Mouse (Mus musculus): ENCODE data around the gene Zfp207.
A peak's percentile ranks its signal among the peaks of the same experiment; 100 is the strongest.
"Not testable (repeated sequence)": the region's sequence is repeated elsewhere in the genome, so short reads cannot be mapped to it uniquely, and the experiment has no call there.

Zfp207 gene

DNA sequence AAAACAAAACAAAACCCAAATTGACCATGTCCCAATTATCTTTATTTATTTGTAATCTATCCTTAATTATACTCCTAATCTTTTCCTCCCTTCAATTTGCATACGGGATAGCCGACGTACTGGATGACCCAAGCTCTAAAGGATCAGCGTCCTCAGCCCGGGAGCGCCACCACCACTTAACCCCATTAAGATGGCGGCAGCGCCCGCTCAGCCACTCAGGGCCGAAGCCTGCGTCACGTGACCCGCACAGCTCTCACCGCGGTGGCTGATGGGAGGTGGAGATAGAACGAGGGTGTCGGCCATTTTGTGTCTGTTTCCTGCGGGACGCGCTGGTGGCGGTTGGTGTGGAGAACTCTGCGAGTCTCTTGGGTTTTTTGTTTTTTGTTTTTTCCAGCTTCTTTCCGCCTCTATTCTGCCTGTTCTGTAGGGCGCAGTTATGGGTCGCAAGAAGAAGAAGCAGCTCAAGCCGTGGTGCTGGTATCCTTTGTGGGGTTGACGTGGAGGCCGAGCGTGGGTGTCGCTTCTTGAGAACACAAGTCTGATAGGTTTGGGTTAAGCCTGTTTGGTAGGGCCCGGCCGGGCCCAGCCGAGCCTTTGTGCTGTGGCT lies at the start of gene Zfp207:
Gene Zfp207 (plus strand): TSS at position 261 of the 607 bp plus-strand sequence.
- DNase-seq (ENCODE audit: low spot score): peak; percentile 94

DNA sequence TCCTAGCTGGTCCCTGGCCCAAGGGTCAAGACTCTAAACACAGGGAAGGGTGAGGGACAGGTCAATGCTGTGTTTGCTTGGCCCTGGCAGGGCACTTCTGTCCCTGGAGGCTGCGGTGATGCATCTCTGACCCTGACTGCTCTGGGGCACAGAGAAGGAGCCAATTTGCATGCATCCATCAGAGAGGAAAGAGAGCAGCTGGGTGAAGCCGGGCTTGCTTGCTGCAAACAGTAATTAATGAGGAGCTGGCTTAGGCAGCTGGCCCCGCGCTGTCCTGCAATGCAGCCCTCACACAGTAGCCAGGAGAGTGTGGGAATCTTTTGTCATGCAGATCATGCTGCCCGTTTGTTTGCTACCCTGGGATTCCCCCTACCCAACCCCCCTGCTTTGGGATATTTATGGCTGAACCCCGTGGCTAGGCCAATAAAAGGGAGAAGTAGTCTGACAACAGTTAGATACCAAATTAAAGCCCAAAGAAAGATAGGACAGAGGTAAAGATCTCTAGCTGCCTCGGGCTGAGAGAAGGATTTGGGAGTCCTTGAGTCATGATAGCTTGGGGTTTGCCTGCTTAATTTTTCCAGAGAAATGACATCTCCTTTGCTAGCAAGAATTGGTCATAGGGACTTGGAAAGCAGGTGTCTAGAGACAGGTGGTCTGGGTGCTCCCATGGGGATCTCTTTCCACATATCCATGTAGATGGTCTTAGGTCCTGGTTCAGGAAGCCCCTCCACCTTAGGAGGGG lies 47.3 kb upstream of the Zfp207 start:
- DNase-seq (ENCODE audit: low spot score): no peak

DNA sequence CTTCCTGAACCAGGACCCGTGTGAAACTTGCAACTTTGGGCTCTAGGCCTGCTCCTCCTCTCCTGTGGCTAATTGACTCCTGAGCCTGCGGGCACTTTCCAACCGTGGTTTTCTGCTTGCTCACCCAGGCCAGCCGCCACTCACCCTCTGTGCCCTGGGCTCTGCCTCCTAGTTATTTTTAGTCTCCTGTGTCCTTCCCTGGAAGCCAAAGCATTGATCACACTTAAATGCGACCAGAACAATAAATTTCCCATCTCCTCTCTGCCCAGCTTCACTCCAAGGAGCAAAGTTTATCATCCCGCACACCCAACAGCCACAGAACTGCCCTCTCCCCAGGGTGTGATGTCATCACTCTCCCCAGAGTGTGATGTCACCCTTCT lies 46.7 kb upstream of the Zfp207 start:
- DNase-seq (ENCODE audit: low spot score): no peak

DNA sequence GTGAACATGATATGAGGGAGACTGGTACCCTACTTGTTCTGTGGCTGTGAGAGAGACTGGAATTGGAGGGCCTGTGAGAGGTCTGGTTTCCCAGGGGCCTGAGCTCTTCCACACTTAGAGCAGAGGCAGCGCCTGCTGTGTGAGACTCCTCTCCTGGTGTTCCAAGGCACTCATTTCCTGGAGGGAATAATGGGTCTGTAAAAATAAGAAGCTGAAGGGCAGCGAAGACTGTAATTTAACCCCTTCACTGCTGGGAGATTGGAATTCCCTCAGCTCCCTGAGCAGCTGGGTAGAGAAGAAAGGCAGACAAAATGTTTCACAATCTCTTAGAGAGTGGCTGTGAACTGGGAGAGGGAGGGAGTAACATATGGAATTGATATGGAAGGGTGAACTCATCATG lies 40.6 kb upstream of the Zfp207 start:
- no peak for DNase-seq (ENCODE audit: low spot score)

DNA sequence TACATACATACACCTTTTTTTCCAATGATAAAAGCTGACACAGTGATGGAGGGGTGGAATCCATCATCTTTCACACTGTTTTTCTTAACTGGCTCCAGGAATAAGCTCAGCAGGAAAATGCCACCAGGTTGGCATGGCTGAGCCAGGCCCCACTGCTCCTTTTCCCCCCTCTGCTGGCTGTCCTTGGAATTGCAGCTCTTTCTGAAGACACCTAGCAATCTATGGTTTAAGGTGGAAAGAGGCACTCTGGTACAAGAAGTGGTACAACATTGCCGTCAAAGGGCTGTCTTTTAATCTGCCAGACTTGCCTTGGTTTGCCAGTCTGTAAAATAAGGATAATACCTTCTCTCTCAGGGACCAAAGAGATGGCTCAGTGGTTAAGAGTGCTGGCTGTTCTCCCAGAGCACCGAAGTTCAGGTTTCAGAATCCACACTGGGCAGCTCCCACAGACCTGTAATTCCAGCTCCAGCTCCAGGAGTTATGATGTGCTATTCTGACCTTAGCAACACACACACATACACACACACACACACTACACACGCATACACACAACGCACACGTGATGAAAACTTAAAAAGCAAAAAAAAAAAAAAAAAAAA lies 31.1 kb upstream of the Zfp207 start:
- DNase-seq (ENCODE audit: low spot score): peak; percentile 84

DNA sequence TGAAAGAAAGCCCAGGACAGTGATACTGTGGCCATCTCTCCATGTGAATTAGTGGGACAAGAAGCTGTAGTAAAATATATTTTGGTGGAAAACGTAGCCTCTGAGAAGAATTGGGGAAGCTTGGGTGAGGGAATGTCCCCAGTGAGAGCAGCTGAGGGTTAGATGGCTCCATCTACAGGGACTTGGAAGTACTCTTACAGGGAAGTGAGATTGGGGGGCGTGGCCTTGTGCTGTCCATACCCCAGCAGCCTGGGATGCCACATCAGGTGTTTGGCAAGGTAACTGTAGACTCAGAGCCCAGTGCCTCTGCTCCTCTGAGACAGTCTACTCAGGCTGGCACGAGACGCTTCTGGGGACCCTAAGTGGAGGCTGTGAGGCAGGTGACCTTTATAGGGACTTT lies 28.2 kb upstream of the Zfp207 start:
- no peak for DNase-seq (ENCODE audit: low spot score)

DNA sequence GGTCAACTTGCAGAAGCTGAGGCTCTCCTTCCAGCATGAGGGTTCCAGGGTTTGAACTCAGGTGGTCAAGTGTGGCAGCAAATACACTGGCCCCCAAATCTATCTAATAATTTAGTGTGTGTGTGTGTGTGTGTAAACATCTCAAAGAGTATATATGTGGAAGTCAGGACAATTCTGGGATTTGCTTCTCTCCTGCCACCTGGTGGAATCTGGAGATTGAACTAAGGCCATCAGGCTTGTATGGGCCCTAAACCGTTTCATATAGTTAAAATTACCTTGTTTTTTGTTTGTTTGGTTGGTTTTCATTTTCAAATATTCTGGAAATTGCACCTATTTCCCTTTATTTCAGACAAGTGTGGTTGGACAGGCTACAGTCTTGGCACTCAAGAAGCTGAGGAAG lies 14.1 kb upstream of the Zfp207 start:
- DNase-seq (ENCODE audit: low spot score): no peak

DNA sequence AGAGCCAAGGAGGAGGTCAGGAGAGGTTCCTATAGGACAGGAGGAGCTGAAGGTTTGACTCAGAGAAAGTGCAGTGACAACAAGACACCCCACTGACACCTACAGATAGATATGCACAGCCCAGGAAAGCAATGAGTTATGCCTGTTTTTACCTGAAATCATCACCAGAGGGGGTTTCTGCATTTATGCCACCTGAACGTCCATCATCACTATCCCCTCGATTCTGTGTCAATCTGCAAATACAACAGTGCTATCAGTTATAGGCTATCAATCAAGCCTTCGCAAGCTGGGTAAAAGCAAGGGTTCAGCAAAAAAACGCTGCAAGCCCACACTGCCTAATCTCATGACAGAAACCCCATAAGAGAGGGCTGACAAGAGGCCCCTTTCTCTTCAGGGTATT lies 6.4 kb upstream of the Zfp207 start:
- DNase-seq (ENCODE audit: low spot score): no peak

DNA sequence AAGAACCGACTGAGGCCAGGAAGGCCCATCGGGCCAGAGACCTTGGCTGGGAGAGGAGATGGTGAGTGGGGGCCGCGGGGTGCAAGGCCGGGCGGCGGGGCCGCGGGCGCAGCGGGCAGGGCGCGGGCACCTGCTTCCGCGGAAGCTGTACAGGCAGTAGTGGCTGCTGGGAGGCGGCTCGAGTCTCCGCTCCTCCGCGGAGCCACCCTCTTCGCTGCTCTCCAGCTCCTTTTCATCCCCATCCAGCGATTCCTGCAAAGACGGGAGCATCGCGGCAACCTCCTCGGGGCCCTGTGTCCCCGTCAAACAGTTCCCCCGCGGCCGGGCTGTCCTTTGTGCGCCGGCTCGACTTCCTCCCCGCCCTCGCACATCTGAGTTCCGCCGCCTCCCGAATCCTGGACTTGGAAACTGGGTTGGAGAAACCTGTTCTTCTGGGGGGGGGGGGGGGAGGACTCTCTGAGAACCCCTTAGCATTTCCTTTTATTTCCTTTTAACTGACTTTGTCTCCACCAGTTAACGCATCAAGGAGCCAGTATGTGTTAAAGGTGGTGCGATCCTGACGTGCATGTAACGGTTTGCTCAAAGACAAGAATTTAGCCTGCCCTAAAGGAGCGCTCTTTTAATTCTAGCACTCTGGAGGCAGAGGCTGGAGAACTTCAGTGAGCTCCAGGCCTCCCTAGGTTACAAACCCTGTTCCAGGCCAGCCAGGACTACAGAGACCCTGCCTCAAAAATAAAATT lies 5.2 kb upstream of the Zfp207 start, which contains the start of gene 5730455P16Rik:
Gene 5730455P16Rik (minus strand): TSS at position 323 of the 740 bp plus-strand sequence.
- peak; percentile 72 for DNase-seq (ENCODE audit: low spot score)

DNA sequence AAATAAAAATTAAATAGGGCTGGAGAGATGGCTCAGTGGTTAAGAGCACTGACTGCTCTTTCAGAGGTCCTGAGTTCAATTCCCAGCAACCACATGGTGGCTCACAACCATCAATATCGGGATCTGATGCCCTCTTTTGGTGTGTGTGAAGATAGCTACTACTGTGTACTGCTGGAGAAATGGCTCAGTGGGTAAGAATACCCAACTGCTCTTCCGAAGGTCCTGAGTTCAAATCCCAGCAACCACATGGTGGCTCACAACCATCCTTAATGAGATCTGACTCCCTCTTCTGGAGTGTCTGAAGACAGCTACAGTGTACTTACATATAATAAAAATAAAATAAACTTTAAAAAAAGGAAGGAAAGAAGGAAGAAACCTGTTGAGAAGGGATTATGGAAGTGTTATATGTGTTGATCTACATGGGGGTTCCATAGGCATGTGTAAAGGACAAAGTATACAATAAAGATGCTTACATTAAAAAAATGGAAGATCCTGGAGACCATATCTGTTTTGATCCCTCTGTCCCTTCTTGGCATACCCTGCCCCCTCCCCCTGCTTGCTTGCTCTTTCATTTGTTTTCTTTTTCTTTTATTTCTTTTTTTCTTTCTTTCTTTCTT lies 4.5 kb upstream of the Zfp207 start:
- DNase-seq (ENCODE audit: low spot score): not testable (repeated sequence)

DNA sequence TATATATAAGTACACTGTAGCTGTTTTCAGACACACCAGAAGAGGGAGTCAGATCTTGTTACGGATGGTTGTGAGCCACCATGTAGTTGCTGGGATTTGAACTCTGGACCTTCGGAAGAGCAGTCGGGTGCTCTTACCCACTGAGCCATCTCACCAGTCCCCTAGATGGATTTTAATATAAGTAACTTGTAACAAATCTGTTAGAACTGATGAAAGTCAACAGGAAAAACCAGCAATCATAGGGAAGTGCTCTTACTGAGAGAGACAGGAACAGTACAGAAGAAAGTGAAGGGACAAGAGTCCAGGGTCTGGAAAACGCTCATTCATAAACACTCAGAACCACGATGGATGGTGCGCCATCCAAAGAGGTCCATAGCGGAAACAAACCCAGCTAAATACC lies 3.9 kb upstream of the Zfp207 start:
- DNase-seq (ENCODE audit: low spot score): not testable (repeated sequence)

DNA sequence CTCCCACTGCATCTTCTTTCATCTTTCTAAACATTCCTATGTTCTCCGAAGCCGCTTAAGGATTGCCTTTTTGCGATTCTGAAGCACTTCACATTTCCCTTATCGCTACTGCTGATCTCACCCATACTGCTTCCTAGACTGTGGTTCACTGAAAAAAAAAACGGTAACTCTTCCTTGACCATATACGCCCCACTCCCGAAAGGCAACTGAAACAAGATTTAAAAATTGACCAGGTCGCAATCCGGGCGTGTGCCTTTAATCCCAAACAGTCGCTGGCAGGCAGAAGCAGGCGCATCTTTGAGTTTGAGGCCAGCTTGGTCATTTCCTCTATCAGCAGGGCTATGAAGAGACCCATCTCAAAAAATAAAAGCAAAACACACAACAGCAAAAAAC lies 457 bp upstream of the Zfp207 start:
- peak; percentile 19 for DNase-seq (ENCODE audit: low spot score)

DNA sequence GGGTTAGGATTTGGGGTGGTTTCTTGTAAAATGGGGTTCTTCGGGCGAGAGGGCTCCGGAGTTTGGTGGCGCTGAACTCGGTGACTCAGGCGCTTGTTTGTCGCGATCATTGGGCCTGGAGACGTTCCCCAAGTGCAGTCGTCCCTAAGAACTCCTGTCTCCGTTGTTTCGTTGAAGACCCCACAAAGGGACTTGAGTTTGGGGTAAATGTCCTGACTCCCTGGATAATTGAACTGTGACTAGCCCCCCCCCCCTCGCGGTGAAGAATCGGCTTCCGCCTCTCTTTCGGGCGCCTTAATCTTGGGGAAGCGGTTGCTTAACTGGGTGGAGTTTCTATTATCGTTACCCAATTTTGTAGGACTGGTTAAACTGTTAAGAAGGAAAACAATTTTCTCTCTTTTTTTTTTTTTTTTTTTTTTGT lies 557 bp downstream of the Zfp207 start:
- no peak for DNase-seq (ENCODE audit: low spot score)

DNA sequence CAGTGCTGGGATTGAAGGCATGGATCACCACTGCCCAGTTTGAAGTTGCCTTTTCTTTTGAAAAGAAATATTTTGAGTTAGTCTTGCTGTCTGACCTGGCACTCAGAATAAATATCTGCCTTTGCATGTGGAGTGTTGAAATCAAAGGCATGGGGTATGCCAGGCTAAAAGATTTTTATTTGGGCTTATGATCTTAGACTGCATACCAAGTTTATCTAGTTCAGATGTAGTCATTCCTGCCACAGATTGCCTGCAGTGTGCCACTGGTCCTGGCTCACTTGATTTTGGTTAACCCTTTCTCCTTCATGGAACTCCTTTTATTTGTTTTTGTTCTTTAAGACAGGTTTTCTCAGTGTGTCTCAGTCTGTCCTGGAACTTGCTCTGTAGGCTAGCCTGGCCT lies 1.4 kb downstream of the Zfp207 start:
- DNase-seq (ENCODE audit: low spot score): no peak

DNA sequence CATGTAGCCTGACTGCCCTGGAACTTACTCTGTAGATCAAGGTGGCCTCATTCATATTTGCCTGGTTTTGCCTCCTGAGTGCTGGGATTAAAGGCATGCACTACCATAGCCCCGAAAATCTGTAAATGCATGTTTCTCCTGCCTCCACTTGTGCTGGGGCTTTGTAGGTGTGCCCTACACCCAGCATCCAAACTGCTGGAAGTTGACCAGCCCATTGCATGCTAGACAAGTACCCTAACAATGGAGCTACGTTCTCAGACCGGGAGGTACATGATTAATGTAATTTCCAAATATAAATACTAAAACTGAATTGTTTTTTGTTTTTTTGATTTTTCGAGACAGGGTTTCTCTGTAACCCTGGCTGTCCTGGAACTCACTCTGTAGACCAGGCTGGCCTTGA lies 2.0 kb downstream of the Zfp207 start:
- DNase-seq (ENCODE audit: low spot score): no peak

DNA sequence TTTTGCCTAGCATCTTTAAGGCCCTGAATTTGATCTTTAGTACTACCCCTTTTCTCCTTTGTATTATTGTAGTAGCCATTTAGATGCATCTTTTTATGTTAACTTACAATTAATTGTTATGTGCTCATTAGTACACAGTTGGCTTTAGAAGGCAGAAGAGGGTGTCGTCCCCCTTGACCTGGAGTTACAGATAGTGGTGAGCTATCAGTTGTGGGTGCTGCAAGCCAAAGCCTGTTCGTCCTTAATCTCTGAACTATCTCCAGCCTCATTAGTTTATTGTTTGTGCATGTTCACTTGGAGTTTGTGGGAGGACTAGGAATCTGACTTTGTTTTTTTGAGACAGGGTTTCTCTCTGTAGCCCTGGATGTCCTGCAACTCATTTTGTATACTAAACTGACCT lies 3.7 kb downstream of the Zfp207 start:
- no peak for DNase-seq (ENCODE audit: low spot score)

DNA sequence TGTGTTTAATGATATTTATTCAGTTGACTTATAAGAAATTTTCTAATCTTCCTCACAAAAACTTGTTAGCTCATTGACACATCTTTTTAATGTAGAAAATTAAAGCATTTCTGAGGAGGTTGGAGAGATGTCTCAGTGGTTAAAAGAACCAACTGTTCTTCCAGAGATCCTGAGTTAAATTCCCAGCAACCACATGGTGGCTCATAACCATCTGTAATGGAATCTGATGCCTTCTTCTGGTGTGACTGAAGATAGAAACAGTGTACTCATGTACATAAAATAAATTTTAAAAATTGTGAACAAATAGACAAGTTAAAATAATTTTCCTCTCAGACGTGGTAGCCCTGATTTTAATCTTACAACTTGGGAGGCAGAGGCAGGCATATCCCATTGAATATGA lies 6.8 kb downstream of the Zfp207 start:
- DNase-seq (ENCODE audit: low spot score): no peak

DNA sequence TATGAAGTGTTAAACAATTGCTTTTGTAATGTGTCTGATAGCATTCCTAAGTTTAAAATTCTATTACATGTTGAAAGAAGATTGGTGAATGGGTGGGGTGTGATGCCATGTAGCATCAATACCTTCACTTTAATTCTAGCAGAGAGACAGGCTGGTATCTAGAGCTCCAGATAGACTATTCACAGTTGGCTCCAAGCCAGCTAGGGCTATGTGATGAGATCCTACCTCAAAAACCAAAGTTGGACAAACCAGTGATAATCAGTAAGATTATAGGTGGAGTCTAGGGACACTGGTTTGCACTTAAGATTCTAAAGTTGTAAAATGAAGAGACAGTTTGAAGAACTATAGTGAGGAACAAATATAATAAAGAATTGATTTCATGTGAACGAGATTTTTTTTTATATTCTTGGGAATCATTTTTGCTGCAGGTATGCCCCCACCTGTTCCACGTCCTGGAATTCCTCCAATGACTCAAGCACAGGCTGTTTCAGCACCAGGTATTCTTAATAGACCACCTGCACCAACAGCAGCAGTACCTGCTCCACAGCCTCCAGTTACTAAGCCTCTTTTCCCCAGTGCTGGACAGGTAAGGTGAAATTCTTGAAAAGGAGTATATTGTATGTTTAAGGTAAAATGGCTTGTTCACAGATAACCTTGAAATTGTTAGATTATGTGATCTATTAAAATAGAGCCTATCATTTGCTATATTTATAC lies 8.5 kb downstream of the Zfp207 start:
- no peak for DNase-seq (ENCODE audit: low spot score)

DNA sequence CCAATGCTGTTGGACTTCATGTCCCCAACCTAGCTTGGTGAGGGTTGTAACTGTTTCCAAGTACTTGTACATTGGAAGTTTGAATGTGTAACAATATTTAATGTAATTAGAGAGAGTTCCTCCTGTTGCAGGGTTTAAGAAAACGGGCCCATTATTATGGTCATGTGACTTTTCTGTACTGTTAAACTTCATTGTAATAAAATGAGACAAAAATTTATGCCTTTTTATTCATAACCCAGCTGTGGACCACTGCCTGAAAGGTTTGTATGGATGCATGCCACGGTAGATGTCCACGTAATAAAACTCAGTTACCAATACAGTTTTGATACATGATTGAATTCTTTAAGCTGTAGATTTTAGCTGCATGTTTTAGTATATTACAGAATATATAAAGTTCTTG lies 12.9 kb downstream of the Zfp207 start:
- DNase-seq (ENCODE audit: low spot score): no peak

DNA sequence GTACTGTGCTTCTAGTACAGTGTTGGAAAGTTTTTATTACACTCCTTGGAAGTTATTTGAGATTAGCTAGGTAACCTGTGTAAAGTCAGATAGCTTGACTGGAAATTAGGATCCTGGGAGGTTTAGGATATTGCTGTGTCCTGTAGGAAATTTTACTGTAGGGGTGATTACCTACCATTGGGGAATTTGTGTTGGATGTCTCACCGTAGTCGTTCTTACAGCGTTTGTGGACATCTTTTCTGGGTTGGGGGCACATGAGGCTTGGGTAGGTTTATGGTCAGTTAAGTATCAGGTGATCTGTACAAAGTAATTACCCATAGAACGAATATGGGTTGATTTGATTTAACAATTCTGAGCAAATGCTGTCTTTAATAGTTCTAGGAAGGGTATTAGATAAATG lies 13.5 kb downstream of the Zfp207 start:
- DNase-seq (ENCODE audit: low spot score): no peak

DNA sequence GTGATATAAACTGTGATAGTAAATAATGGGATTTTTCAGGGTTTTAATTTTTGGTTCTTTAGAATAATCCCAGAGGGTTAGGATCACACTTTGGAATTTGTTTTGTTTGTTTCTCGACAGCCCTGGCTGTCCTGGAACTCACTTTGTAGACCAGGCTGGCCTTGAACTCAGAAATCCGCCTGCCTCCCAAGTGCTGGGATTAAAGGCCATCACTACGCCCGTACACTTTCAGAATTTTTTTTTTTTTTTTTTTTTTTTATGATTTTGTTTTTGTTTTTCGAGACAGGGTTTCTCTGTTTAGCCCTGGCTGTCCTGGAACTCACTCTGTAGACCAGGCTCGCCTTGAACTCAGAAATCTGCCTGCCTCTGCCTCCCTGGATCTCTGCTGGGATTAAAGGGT lies 24.8 kb downstream of the Zfp207 start:
- DNase-seq (ENCODE audit: low spot score): not testable (repeated sequence)

DNA sequence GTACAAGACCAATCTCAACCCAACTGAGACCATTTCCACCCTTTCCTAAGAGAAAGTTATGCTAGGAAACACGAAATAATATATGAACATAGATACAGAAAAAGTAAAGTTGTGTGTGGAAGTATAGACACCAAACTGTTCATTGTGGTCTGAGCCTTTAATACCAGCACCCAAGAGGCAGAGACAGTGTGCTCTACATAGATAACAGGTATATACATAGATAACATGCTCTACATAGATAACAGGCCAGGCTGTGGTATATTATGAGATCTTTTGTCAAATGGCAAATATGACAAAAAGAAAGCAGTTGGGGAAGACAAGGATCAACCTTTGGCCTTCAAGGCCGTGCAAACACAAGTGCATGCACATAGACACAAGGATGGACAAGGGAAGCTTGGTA lies 27.3 kb downstream of the Zfp207 start:
- no peak for DNase-seq (ENCODE audit: low spot score)

All from urinary bladder, postnatal 25 days (tissue).